Mouse (Mus musculus) myocyte (in vitro differentiated cells): ENCODE results near the gene Zfyve27.

Source experiments
- CEBPB ChIP-seq: IDR thresholded peaks from 2 replicates; pipeline ENCODE4 v1.6.1; 2011; ENCODE audit warnings: mild to moderate bottlenecking, moderate library complexity; ENCODE audit not compliant: poor library complexity, insufficient read depth, severe bottlenecking
- E2F4 ChIP-seq: IDR thresholded peaks from one replicate; pipeline ENCODE4 v1.6.1; 2011; ENCODE audit warnings: mild to moderate bottlenecking, control low read depth, moderate library complexity; ENCODE audit not compliant: insufficient read depth
- MYOG ChIP-seq, 3 experiments: IDR thresholded peaks; one replicate each; pipeline ENCODE4 v1.6.1; 2011; ENCODE audit warnings: control low read depth in 2 of 3, low read depth in 2 of 3, mild to moderate bottlenecking in 2 of 3; ENCODE audit not compliant: insufficient read length in 2 of 3, control insufficient read depth in 1 of 3, insufficient read depth in 1 of 3
- POLR2A ChIP-seq: IDR thresholded peaks from one replicate; pipeline ENCODE4 v1.6.1; 2011; ENCODE audit warnings: low read depth, mild to moderate bottlenecking, control low read depth, moderate library complexity; ENCODE audit not compliant: insufficient read length
- REST ChIP-seq: IDR thresholded peaks from one replicate; pipeline ENCODE4 v1.6.1; 2011; ENCODE audit warnings: mild to moderate bottlenecking, control low read depth, moderate library complexity; ENCODE audit not compliant: insufficient read depth, insufficient read length
- TCF12 ChIP-seq: IDR thresholded peaks from one replicate; pipeline ENCODE4 v1.6.1; 2011; ENCODE audit warnings: mild to moderate bottlenecking, control low read depth; ENCODE audit not compliant: poor library complexity, insufficient read depth, severe bottlenecking
- USF1 ChIP-seq: IDR thresholded peaks from one replicate; pipeline ENCODE4 v1.6.1; 2011; ENCODE audit warnings: low read depth, mild to moderate bottlenecking, control low read depth, moderate library complexity

GRCm38 (mm10) chr19:42166766-42167165 lies 3.0 kb downstream of the Zfyve27 start:
- TF ChIP-seq POLR2A (no peak), E2F4 (no peak), USF1 (no peak), REST (no peak), MYOG (IDR thresholded peaks at IDR 0.05; ENCODE audit: control insufficient read depth in 1 of 3, insufficient read depth in 1 of 3, insufficient read length in 2 of 3, low read depth in 2 of 3) (no peak), TCF12 (no peak), CEBPB (no peak)
